Mouse (Mus musculus): ENCODE measurements at regions not wholly inside any gene's neighbourhood (a gene's known extent, or its start where the extent isn't known, plus 50 kb on each side); places are given as distances from the start of the nearest gene placed in this dataset.

DNA sequence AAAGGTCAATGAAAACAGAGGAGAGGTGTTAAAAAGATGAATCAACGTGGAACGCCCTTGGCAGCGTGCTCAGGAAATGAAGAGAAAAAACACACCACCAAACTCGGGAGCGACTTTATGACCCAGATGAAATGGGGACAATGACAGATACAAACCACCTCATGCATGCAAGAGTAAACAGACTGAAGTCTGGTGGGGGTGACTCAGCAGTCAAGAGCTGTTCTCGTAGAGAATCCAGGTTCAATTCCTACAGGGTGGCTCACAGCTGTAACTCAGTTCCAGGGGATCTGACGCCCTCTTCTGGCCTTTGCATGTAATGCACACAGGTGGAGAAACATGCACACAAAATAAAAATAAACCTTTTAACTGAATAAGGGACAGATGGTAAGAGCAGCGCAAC, 215.9 kb upstream of the Dio3 start:
- Histone ChIP-seq H3K27me3 (ENCODE audit: control insufficient read depth, insufficient read depth, low read length) (no peaks in the 10 kb centered on the region), H3K4me1 (ENCODE audit: control insufficient read depth, insufficient read depth, low read length) (no peaks in the 10 kb centered on the region), H3K27ac (no peak overlapping the region), H3K79me2 (replicated peaks; ENCODE audit: control insufficient read depth, insufficient read depth, low read length) (no peaks in the 10 kb centered on the region), H3K36me3 (ENCODE audit: control insufficient read depth, insufficient read depth, low read length) (no peaks in the 10 kb centered on the region), H3K4me3 (no peak overlapping the region), H3K9ac (ENCODE audit: low read depth, low read length) (no peak overlapping the region)
- no peak for DNase-seq
- WGBS: 47% methylated on average over 8 of the region's 8 CpGs
- no peak for TF ChIP-seq EP300 (IDR thresholded peaks at IDR 0.05; ENCODE audit: insufficient read depth, low read depth, low read length)
- 0 out of 2 replicates have a peak, but pooled peaks have one; percentile 9 for TF ChIP-seq CTCF (IDR thresholded peaks at IDR 0.05)
- no peak for TF ChIP-seq POLR2A (IDR thresholded peaks at IDR 0.05; ENCODE audit: insufficient read depth, low read depth, low read length)
- intact Hi-C loops (cut with DNase I): no loop called here

DNA sequence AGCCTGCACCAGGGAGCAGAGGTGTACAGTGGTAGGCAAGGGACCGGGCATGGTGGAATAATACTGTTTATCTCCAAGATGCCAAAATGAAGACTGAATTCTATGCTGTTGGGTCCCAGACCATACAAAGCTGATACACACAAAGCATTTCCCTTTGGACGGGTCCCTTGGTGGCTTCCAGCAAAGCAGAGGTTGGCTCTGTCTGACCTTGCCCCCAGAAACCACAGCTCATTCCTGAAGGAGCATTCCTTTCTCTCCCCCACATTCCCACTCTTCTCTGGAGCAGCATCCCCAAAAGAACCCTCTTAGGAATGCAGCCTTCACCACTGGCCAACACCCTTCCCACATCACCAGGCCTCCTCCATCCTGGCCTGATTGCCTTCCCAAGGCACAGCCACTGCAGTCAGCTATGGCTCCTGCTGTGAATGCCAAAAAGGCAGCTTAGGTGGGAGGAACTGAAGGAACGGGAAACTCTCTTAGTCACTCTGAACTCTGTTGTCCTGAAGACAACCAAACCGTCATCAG, 212.4 kb upstream of the Dio3 start:
- intact Hi-C loops (cut with DNase I): no loop called here
- no peak for DNase-seq
- H3K27me3 ChIP-seq (ENCODE audit: control insufficient read depth, insufficient read depth, low read length): no peaks in the 10 kb centered on the region
- no peak overlapping the region for H3K27ac ChIP-seq
- H3K4me3 ChIP-seq: no peak overlapping the region
- TF ChIP-seq CTCF (IDR thresholded peaks at IDR 0.05) (no peak), EP300 (IDR thresholded peaks at IDR 0.05; ENCODE audit: insufficient read depth, low read depth, low read length) (no peak), POLR2A (IDR thresholded peaks at IDR 0.05; ENCODE audit: insufficient read depth, low read depth, low read length) (no peak)
- WGBS: 47% methylated on average over 4 of the region's 4 CpGs
- no peaks in the 10 kb centered on the region for H3K4me1 ChIP-seq (ENCODE audit: control insufficient read depth, insufficient read depth, low read length)
- H3K36me3 ChIP-seq (ENCODE audit: control insufficient read depth, insufficient read depth, low read length): no peaks in the 10 kb centered on the region
- no peaks in the 10 kb centered on the region for H3K79me2 ChIP-seq (replicated peaks; ENCODE audit: control insufficient read depth, insufficient read depth, low read length)
- H3K9ac ChIP-seq (ENCODE audit: low read depth, low read length): no peak overlapping the region

DNA sequence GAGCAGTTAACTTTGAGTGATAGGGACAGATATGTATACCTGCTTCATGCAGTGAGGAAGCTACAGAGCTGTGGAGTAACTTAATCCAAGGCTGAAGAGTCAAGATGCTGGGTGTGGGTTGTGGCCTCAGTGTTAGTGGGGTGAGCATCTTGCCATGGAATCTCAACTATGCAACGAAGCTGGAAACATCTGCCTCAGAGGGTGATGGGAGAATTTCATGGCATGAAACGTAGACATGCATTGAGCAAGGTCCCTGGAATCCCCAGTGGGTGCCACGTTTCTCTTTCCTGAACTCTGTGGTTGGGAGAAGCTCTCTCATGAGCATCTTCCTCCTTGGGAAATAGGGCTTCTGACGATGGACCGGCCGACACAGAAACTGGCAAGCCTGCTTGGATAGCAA, 208.4 kb upstream of the Dio3 start:
- H3K4me3 ChIP-seq: no peak overlapping the region
- 70% methylated on average over 6 of the region's 6 CpGs for whole genome bisulfite sequencing
- H3K79me2 ChIP-seq (replicated peaks; ENCODE audit: control insufficient read depth, insufficient read depth, low read length): no peaks in the 10 kb centered on the region

DNA sequence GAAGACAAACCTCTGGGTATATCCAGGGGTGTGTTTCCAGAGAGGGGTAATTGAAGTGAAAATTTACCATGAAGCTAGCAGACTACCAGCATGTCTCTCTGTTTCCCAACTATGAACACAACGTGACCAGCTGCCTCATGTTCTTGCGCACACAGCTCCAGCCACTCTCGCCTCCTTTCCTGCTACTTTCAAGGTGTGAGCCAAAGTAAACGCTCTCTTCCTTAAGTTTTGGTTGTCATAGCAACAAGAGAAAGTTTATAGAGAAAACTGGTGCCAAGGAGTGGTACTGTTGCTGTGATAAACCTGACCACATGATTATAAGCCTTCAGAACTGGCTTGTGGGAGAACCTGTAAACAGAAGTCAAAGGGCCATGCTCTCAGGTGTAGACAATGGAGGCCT, 207.0 kb upstream of the Dio3 start:
- WGBS: 54% methylated on average over 4 of the region's 4 CpGs
- Histone ChIP-seq H3K36me3 (ENCODE audit: control insufficient read depth, insufficient read depth, low read length) (no peaks in the 10 kb centered on the region), H3K4me1 (ENCODE audit: control insufficient read depth, insufficient read depth, low read length) (no peaks in the 10 kb centered on the region), H3K4me3 (no peak overlapping the region), H3K79me2 (replicated peaks; ENCODE audit: control insufficient read depth, insufficient read depth, low read length) (no peaks in the 10 kb centered on the region), H3K9ac (ENCODE audit: low read depth, low read length) (no peak overlapping the region), H3K27me3 (ENCODE audit: control insufficient read depth, insufficient read depth, low read length) (no peaks in the 10 kb centered on the region), H3K27ac (no peak overlapping the region)
- TF ChIP-seq EP300 (IDR thresholded peaks at IDR 0.05; ENCODE audit: insufficient read depth, low read depth, low read length): no peak
- DNase-seq: no peak
- intact Hi-C loops (cut with DNase I): no loop called here

More for the DNA sequence above, 208.4 kb upstream of the Dio3 start:
- Histone ChIP-seq H3K27ac (no peak overlapping the region), H3K27me3 (ENCODE audit: control insufficient read depth, insufficient read depth, low read length) (no peaks in the 10 kb centered on the region), H3K4me1 (ENCODE audit: control insufficient read depth, insufficient read depth, low read length) (no peaks in the 10 kb centered on the region), H3K9ac (ENCODE audit: low read depth, low read length) (no peak overlapping the region), H3K36me3 (ENCODE audit: control insufficient read depth, insufficient read depth, low read length) (no peaks in the 10 kb centered on the region)
- TF ChIP-seq CTCF (IDR thresholded peaks at IDR 0.05) (no peak), POLR2A (IDR thresholded peaks at IDR 0.05; ENCODE audit: insufficient read depth, low read depth, low read length) (no peak), EP300 (IDR thresholded peaks at IDR 0.05; ENCODE audit: insufficient read depth, low read depth, low read length) (no peak)
- intact Hi-C loops (cut with DNase I): no loop called here
- no peak for DNase-seq

DNA sequence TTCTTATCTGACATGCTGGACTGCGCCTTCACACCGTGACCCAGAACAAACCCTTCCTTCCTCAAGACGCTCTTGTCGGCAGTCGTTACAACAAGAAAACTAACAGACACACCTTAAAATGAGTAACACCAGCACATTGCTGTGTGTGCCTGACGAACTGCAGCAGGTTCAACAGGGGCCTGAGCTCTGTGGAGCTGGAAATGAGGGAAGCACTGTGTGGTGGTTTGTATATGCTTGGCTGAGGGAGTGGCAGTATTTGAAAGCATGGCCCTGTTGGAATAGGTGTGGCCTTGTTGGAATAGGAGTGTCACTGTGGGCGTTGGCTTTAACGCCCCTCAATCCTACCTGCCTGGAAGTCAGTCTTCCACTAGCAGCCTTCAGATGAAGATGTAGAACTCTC, 203.9 kb upstream of the Dio3 start:
- intact Hi-C loops (cut with DNase I): no loop called here
- H3K4me3 ChIP-seq: no peak overlapping the region
- no peaks in the 10 kb centered on the region for H3K79me2 ChIP-seq (replicated peaks; ENCODE audit: control insufficient read depth, insufficient read depth, low read length)
- H3K4me1 ChIP-seq (ENCODE audit: control insufficient read depth, insufficient read depth, low read length): no peaks in the 10 kb centered on the region; the same call in 1 of the 2 replicates
- no peaks in the 10 kb centered on the region for H3K27me3 ChIP-seq (ENCODE audit: control insufficient read depth, insufficient read depth, low read length)
- TF ChIP-seq EP300 (IDR thresholded peaks at IDR 0.05; ENCODE audit: insufficient read depth, low read depth, low read length) (no peak), CTCF (IDR thresholded peaks at IDR 0.05) (no peak)
- DNase-seq: no peak
- H3K9ac ChIP-seq (ENCODE audit: low read depth, low read length): no peak overlapping the region
- no peak overlapping the region for H3K27ac ChIP-seq
- no peaks in the 10 kb centered on the region for H3K36me3 ChIP-seq (ENCODE audit: control insufficient read depth, insufficient read depth, low read length)
- 72% methylated on average over 8 of the region's 8 CpGs for WGBS

DNA sequence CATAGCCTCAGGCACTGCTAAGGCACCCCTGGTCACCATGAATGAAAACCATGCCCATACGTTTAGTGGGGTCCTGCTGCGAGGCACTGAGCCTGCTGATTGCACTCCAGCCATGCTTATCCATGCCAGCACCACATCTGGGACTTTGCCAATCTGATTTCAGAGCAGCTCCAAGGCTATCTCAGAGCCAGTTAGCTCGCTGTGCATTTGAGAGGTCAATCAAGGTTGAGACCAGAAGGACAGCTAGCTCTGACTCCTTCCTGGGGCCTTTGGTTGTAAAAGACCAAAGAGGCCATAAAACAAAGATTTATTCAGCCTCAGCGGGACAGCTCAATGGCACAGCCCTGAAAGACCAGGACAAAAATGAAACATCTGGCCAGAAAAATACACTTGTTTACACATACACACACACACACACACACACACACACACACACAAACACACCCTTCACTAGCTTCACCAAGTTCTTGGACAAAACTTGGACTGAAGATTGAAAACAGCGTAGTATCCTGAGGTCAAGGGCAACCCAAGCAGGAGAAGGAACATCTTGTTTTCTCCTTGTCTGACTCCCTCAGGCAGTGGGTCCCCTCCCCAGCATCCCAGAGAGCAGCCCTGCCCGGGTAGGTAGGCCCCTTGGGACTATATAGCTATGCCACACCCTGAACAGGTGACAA, 201.5 kb upstream of the Dio3 start:
- intact Hi-C loops (cut with DNase I): no loop called here
- WGBS: 56% methylated on average over 6 of the region's 6 CpGs
- no peaks in the 10 kb centered on the region; the same call in 1 of the 2 replicates for H3K4me1 ChIP-seq (ENCODE audit: control insufficient read depth, insufficient read depth, low read length)
- H3K27me3 ChIP-seq (ENCODE audit: control insufficient read depth, insufficient read depth, low read length): no peaks in the 10 kb centered on the region
- H3K9ac ChIP-seq (ENCODE audit: low read depth, low read length): no peak overlapping the region
- DNase-seq: no peak
- peak overlapping the region; percentile 48; the same call in 1 of the 2 replicates for H3K27ac ChIP-seq
- no peak for TF ChIP-seq CTCF (IDR thresholded peaks at IDR 0.05)
- no peak for TF ChIP-seq POLR2A (IDR thresholded peaks at IDR 0.05; ENCODE audit: insufficient read depth, low read depth, low read length)
- TF ChIP-seq EP300 (IDR thresholded peaks at IDR 0.05; ENCODE audit: insufficient read depth, low read depth, low read length): no peak
- H3K79me2 ChIP-seq (replicated peaks; ENCODE audit: control insufficient read depth, insufficient read depth, low read length): no peaks in the 10 kb centered on the region
- no peaks in the 10 kb centered on the region for H3K36me3 ChIP-seq (ENCODE audit: control insufficient read depth, insufficient read depth, low read length)
- no peak overlapping the region for H3K4me3 ChIP-seq
